Comparison of ENCODE assay signal across 8 mouse cellular contexts in the genomic region with DNA sequence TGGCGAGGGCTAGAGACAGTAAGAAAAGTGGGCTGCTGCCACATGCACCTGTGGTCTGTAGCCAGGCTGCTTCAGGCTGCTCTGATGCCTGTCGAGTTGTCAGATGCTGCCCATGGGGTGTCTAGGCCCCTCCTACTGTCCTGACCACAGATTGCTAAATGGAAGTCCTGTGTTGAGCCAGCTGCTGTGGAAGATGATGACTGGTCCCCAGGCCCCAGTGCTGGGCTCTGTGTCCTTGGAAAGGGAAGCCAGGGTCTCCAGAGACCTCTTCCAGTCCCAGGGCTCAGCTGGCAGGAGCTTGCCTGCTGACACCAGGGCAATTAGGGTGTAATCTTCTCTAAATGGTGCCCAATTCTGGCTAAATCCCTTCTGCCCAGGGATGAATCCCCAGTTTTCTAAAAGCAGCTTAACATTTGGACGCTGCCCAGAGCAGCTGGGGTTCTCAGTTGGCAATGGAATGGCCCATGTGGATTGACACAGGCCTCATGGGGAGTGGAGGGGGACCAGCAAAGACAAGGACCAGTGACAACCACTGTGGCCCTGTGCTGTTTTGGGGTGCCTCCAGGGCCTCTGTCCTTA. TPM values are rescaled to one million over a fixed set of nuclear protein-coding genes. Genes with fewer than 3 reads are reported as not detected.
DNase-seq lines count a peak whose midpoint lies in the region; ATAC-seq and TF ChIP-seq lines count a peak whose summit lies in the region.

No protein-coding gene starts in this region.

- 66% methylated on average over 3 of the region's 3 CpGs for WGBS in intestine, embryonic 16.5 days
- 71% methylated on average over 3 of the region's 3 CpGs for WGBS in intestine, postnatal 0 days
- 58% methylated on average over 3 of the region's 3 CpGs for WGBS in embryonic facial prominence, embryonic 14.5 days
- WGBS in neural tube, embryonic 13.5 days = 29% methylated on average over 3 of the region's 3 CpGs

- peaks cover 7% of the 10 kb centered on the region for H3K4me1 ChIP-seq in intestine, embryonic 16.5 days (ENCODE audit: control insufficient read depth, insufficient read depth, low read length)
- H3K4me1 ChIP-seq in intestine, postnatal 0 days (replicated peaks; ENCODE audit: control insufficient read depth, insufficient read depth, low read length) = no peaks in the 10 kb centered on the region
- H3K4me1 ChIP-seq in embryonic facial prominence, embryonic 14.5 days (ENCODE audit: control insufficient read depth, insufficient read depth, low read length) = peaks cover 9% of the 10 kb centered on the region; the same call in 1 of the 2 replicates
- peaks cover 64% of the 10 kb centered on the region for H3K4me1 ChIP-seq in neural tube, embryonic 13.5 days (replicated peaks)

- H3K4me2 ChIP-seq in intestine, embryonic 16.5 days (ENCODE audit: low read depth, low read length) = no peak overlapping the region
- no peak overlapping the region for H3K4me2 ChIP-seq in intestine, postnatal 0 days (replicated peaks; ENCODE audit: low read depth)
- H3K4me2 ChIP-seq in embryonic facial prominence, embryonic 14.5 days (ENCODE audit: low read depth, low read length) = no peak overlapping the region
- H3K4me2 ChIP-seq in neural tube, embryonic 13.5 days = no peak overlapping the region

- TF ChIP-seq CTCF in intestine, postnatal 0 days (IDR thresholded peaks at IDR 0.05; ENCODE audit: low read depth) = no peak

- no peak overlapping the region for H3K4me3 ChIP-seq in intestine, embryonic 16.5 days (ENCODE audit: low read length)
- H3K4me3 ChIP-seq in intestine, postnatal 0 days (ENCODE audit: low read depth, low read length) = no peak overlapping the region
- H3K4me3 ChIP-seq in embryonic facial prominence, embryonic 14.5 days (ENCODE audit: low read depth, low read length) = no peak overlapping the region
- no peak overlapping the region for H3K4me3 ChIP-seq in neural tube, embryonic 13.5 days

- no peaks in the 10 kb centered on the region for H3K9me3 ChIP-seq in intestine, embryonic 16.5 days (ENCODE audit: control insufficient read depth, low read length)
- H3K9me3 ChIP-seq in intestine, postnatal 0 days (ENCODE audit: control insufficient read depth) = no peaks in the 10 kb centered on the region
- no peaks in the 10 kb centered on the region for H3K9me3 ChIP-seq in embryonic facial prominence, embryonic 14.5 days (ENCODE audit: control insufficient read depth, low read length)
- no peaks in the 10 kb centered on the region for H3K9me3 ChIP-seq in neural tube, embryonic 13.5 days

- no peaks in the 10 kb centered on the region for H3K36me3 ChIP-seq in intestine, embryonic 16.5 days (ENCODE audit: control insufficient read depth, insufficient read depth, low read length)
- H3K36me3 ChIP-seq in intestine, postnatal 0 days (ENCODE audit: control insufficient read depth, insufficient read depth) = no peaks in the 10 kb centered on the region
- peaks cover 19% of the 10 kb centered on the region for H3K36me3 ChIP-seq in embryonic facial prominence, embryonic 14.5 days (ENCODE audit: control insufficient read depth, insufficient read depth, low read length)
- H3K36me3 ChIP-seq in neural tube, embryonic 13.5 days = peaks cover 14% of the 10 kb centered on the region

- ATAC-seq in intestine, embryonic 16.5 days = 0 out of 2 replicates have a peak, but pooled peaks have one; percentile 9
- no peak for ATAC-seq in intestine, postnatal 0 days
- ATAC-seq in embryonic facial prominence, embryonic 14.5 days (ENCODE audit: low read depth) = peak; percentile 82
- ATAC-seq in neural tube, embryonic 13.5 days (ENCODE audit: low read depth) = peak; percentile 80

- no peaks in the 10 kb centered on the region for H3K27me3 ChIP-seq in intestine, embryonic 16.5 days (replicated peaks; ENCODE audit: control insufficient read depth, insufficient read depth, low read length)
- no peaks in the 10 kb centered on the region for H3K27me3 ChIP-seq in intestine, postnatal 0 days (replicated peaks; ENCODE audit: control insufficient read depth, insufficient read depth, low read length)
- no peaks in the 10 kb centered on the region for H3K27me3 ChIP-seq in embryonic facial prominence, embryonic 14.5 days (replicated peaks; ENCODE audit: control insufficient read depth, insufficient read depth, low read length)
- H3K27me3 ChIP-seq in neural tube, embryonic 13.5 days = no peaks in the 10 kb centered on the region

- peak; percentile 79 for DNase-seq in embryonic facial prominence, embryonic 14.5 days (ENCODE audit: low spot score)
- DNase-seq in heart, postnatal 36 days = peak; percentile 42 to 70
- no peak for DNase-seq in cerebellum, postnatal 14 days
- DNase-seq in layer of hippocampus, postnatal 25 days (ENCODE audit: extremely low spot score in 1 of 2, low spot score in 1 of 2) = no peak
- DNase-seq in kidney, postnatal 36 days = no peak

- intact Hi-C loops in heart, postnatal 36 days (cut with DNase I) = no loop called here

- no peak overlapping the region for H3K9ac ChIP-seq in intestine, embryonic 16.5 days (ENCODE audit: low read depth, low read length)
- no peak overlapping the region for H3K9ac ChIP-seq in intestine, postnatal 0 days (ENCODE audit: low read depth, low read length)
- H3K9ac ChIP-seq in embryonic facial prominence, embryonic 14.5 days (ENCODE audit: low read depth, low read length) = no peak overlapping the region
- H3K9ac ChIP-seq in neural tube, embryonic 13.5 days = no peak overlapping the region

- H3K27ac ChIP-seq in intestine, embryonic 16.5 days (ENCODE audit: low read length) = no peak overlapping the region
- no peak overlapping the region for H3K27ac ChIP-seq in intestine, postnatal 0 days (ENCODE audit: low read depth, low read length)
- 0 out of 2 replicates have a peak overlapping the region, but pooled peaks have one; percentile 6 for H3K27ac ChIP-seq in embryonic facial prominence, embryonic 14.5 days (replicated peaks; ENCODE audit: low read depth, low read length)
- peak overlapping the region; percentile 69 for H3K27ac ChIP-seq in neural tube, embryonic 13.5 days (replicated peaks)

RNA-seq across cellular contexts. Expression of a gene that starts 11.3 kb away (rescaled TPM):
- polyA plus RNA-seq in intestine, embryonic 16.5 days (2015; fragmentation: Nextera tagmentation; extraction: Ambion mirVana) = 14.7 and 15.7 TPM in 2 replicates
- 8.9 and 9.3 TPM in 2 replicates for polyA plus RNA-seq in intestine, postnatal 0 days (2015; fragmentation: Nextera tagmentation; extraction: Ambion mirVana)
- polyA plus RNA-seq in embryonic facial prominence, embryonic 14.5 days (2014; fragmentation: Nextera tagmentation; extraction: Ambion mirVana) = 35.9 and 37.1 TPM in 2 replicates
- total RNA-seq in heart, postnatal 36 days (2021) = 10 to 100 TPM; 73.4 to 79.7 TPM
- polyA plus RNA-seq in neural tube, embryonic 13.5 days (2015; fragmentation: Nextera tagmentation; extraction: Ambion mirVana) = 35.4 and 35.9 TPM in 2 replicates
- total RNA-seq in layer of hippocampus, postnatal 25 days (2021) = 10 to 100 TPM; 47.1 to 53.5 TPM

RNA-seq across cellular contexts. Expression of a gene that starts 32.6 kb away (rescaled TPM):
- 0.82 and 1.2 TPM in 2 replicates for polyA plus RNA-seq in intestine, embryonic 16.5 days (2015; fragmentation: Nextera tagmentation; extraction: Ambion mirVana)
- 0.60 and 0.61 TPM in 2 replicates for polyA plus RNA-seq in intestine, postnatal 0 days (2015; fragmentation: Nextera tagmentation; extraction: Ambion mirVana)
- 0.51 and 0.58 TPM in 2 replicates for polyA plus RNA-seq in embryonic facial prominence, embryonic 14.5 days (2014; fragmentation: Nextera tagmentation; extraction: Ambion mirVana)
- total RNA-seq in heart, postnatal 36 days (2021) = 1 to 10 TPM in 1 of 2 experiments, under 1 TPM in 1; 0.64 to 1.2 TPM
- 3.1 and 3.8 TPM in 2 replicates for polyA plus RNA-seq in neural tube, embryonic 13.5 days (2015; fragmentation: Nextera tagmentation; extraction: Ambion mirVana)
- total RNA-seq in layer of hippocampus, postnatal 25 days (2021) = 1 to 10 TPM; 6.2 to 7.7 TPM

Comparison
In these comparisons a context has a peak if more than half of its experiments do, and no peak if none do; other contexts are left out.
1. H3K27ac ChIP-seq: peak in embryonic facial prominence, embryonic 14.5 days (single experiment) and neural tube, embryonic 13.5 days (single experiment); none in intestine, embryonic 16.5 days (single experiment) and intestine, postnatal 0 days (single experiment).
2. DNase-seq: peak in embryonic facial prominence, embryonic 14.5 days (single experiment) and heart, postnatal 36 days (2 of 2); none in cerebellum, postnatal 14 days (0 of 2), layer of hippocampus, postnatal 25 days (0 of 2) and kidney, postnatal 36 days (0 of 2).